Comparison of ENCODE assay signal across 8 mouse cellular contexts in genomic region chr16:64872841-64873240, GRCm38 (mm10). TPM values are rescaled to one million over a fixed set of nuclear protein-coding genes. Genes with fewer than 3 reads are reported as not detected.
DNase-seq lines count a peak whose midpoint lies in the region; ATAC-seq and TF ChIP-seq lines count a peak whose summit lies in the region.

No protein-coding gene starts in this region.

- H3K79me2 ChIP-seq in macrophage (ENCODE audit: inconsistent target), result no peaks in the 10 kb centered on the region

- peak overlapping the region; percentile 75 for H3K9ac ChIP-seq in heart, embryonic 13.5 days
- peak overlapping the region; percentile 58; the same call in 1 of the 2 replicates for H3K9ac ChIP-seq in heart, embryonic 16.5 days (ENCODE audit: low read length)

- no peaks in the 10 kb centered on the region for H3K36me3 ChIP-seq in heart, embryonic 13.5 days
- H3K36me3 ChIP-seq in G1E (replicated peaks) (no peaks in the 10 kb centered on the region), macrophage (ENCODE audit: inconsistent target) (no peaks in the 10 kb centered on the region)
- H3K36me3 ChIP-seq in heart, embryonic 16.5 days (ENCODE audit: control insufficient read depth, insufficient read depth), result no peaks in the 10 kb centered on the region

- no peaks in the 10 kb centered on the region for H3K9me3 ChIP-seq in heart, embryonic 13.5 days
- H3K9me3 ChIP-seq in G1E (replicated peaks), result no peaks in the 10 kb centered on the region
- H3K9me3 ChIP-seq in heart, embryonic 16.5 days (replicated peaks; ENCODE audit: control insufficient read depth, low read length), result no peaks in the 10 kb centered on the region

- intact Hi-C loops in heart, postnatal 14 days (cut with DNase I), result loop anchor here (1.0 to 5.0 kb wide), 2 partner anchors 21 to 101 kb away; partner anchors contain the start of gene 4930453N24Rik

- no peaks in the 10 kb centered on the region for H3K27me3 ChIP-seq in heart, embryonic 13.5 days (replicated peaks)
- no peaks in the 10 kb centered on the region for H3K27me3 ChIP-seq in G1E (ENCODE audit: insufficient read depth, low read length)
- no peaks in the 10 kb centered on the region for H3K27me3 ChIP-seq in heart, embryonic 16.5 days (ENCODE audit: control insufficient read depth, insufficient read depth, low read length)

- H3K27ac ChIP-seq in heart, embryonic 13.5 days (replicated peaks), result no peak overlapping the region; the same call in 1 of the 2 replicates
- no peak overlapping the region for H3K27ac ChIP-seq in heart, embryonic 16.5 days (ENCODE audit: low read length)
- H3K27ac ChIP-seq in macrophage, result peak overlapping the region; percentile 78

- H3K4me3 ChIP-seq in heart, embryonic 13.5 days, result peak overlapping the region; percentile 82
- H3K4me3 ChIP-seq in G1E (ENCODE audit: low read depth, low read length), result peak overlapping the region; percentile 73; the same call in 1 of the 2 replicates
- H3K4me3 ChIP-seq in heart, embryonic 16.5 days (ENCODE audit: low read length), result peak overlapping the region; percentile 53
- peak overlapping the region; percentile 96 for H3K4me3 ChIP-seq in macrophage (ENCODE audit: inconsistent target)

- WGBS in heart, embryonic 13.5 days, result 7% methylated on average over 7 of the region's 7 CpGs
- 6% methylated on average over 7 of the region's 7 CpGs for WGBS in heart, embryonic 16.5 days
- 3% methylated on average over 7 of the region's 7 CpGs for WGBS in macrophage (ENCODE audit: missing documents)

- peak overlapping the region; percentile 76 for H3K4me2 ChIP-seq in heart, embryonic 13.5 days
- peak overlapping the region; percentile 76 for H3K4me2 ChIP-seq in heart, embryonic 16.5 days (ENCODE audit: low read depth, low read length)

- H3K4me1 ChIP-seq in heart, embryonic 13.5 days, result no peaks in the 10 kb centered on the region
- H3K4me1 ChIP-seq in G1E (ENCODE audit: insufficient read depth, low read depth, low read length), result peaks cover 30% of the 10 kb centered on the region
- no peaks in the 10 kb centered on the region for H3K4me1 ChIP-seq in heart, embryonic 16.5 days (ENCODE audit: control insufficient read depth, insufficient read depth, low read length)

- no peak for DNase-seq in heart, postnatal 14 days
- DNase-seq in G1E (ENCODE audit: low spot score), result no peak
- no peak for DNase-seq in urinary bladder, adult 2 months (ENCODE audit: low spot score)
- DNase-seq in adrenal gland, postnatal 10 days, result no peak
- DNase-seq in adrenal gland, postnatal 36 days, result no peak

- no peak for TF ChIP-seq CTCF in G1E (IDR thresholded peaks at IDR 0.05; ENCODE audit: low read depth, low read length)

- no peak for ATAC-seq in heart, embryonic 13.5 days (ENCODE audit: extremely low read depth, insufficient number of reproducible peaks, low FRiP score, low TSS enrichment)
- ATAC-seq in G1E (ENCODE audit: extremely low read depth, insufficient number of reproducible peaks, low FRiP score, poor library complexity, severe bottlenecking), result no peak
- no peak for ATAC-seq in heart, embryonic 16.5 days (replicated peaks; ENCODE audit: extremely low read depth, insufficient read depth, low FRiP score)

RNA-seq across cellular contexts. Expression of gene Cggbp1, which starts 21.0 kb away (rescaled TPM):
- 42.7 and 44.0 TPM in 2 replicates for polyA plus RNA-seq in heart, embryonic 13.5 days (2015; fragmentation: Nextera tagmentation; extraction: Ambion mirVana)
- total RNA-seq in heart, postnatal 14 days (2021), result 10 to 100 TPM; 45.7 to 52.6 TPM
- total RNA-seq in G1E (2014; fragmentation: Nextera tagmentation) (150 and 152 TPM in 2 replicates), G1E (2017) (70.0 and 76.4 TPM in 2 replicates)
- polyA plus RNA-seq in G1E (2012) (34.8 and 37.2 TPM in 2 replicates), macrophage (2018) (51.1 to 59.0 TPM (median 55.2 TPM) in 3 replicates)
- 46.9 and 52.2 TPM in 2 replicates for polyA plus RNA-seq in heart, embryonic 16.5 days (2015; fragmentation: Nextera tagmentation; extraction: Ambion mirVana)
- 10 to 100 TPM; 22.0 to 86.7 (median 48.8) TPM for total RNA-seq in macrophage (2018; cell fraction: chromatin; rRNA removed)
- 100 to 1,000 TPM in 3 of 26 experiments, 10 to 100 TPM in 23; 74.1 to 135 (median 85.7) TPM for total RNA-seq in macrophage (2018; cell fraction: cytosol; rRNA removed)
- total RNA-seq in macrophage (2018; cell fraction: nucleus; rRNA removed), result 100 to 1,000 TPM in 6 of 26 experiments, 10 to 100 TPM in 20; 35.3 to 150 (median 86.8) TPM
- polyA plus RNA-seq in urinary bladder, adult 2 months (2012; rRNA removed), result 46.5 and 51.7 TPM in 2 replicates
- total RNA-seq in adrenal gland, postnatal 10 days (2021), result 100 to 1,000 TPM; 109 to 115 TPM
- total RNA-seq in adrenal gland, postnatal 36 days (2021), result 100 to 1,000 TPM; 131 to 157 TPM

RNA-seq across cellular contexts. Expression of gene Zfp654, which starts 21.4 kb away (rescaled TPM):
- polyA plus RNA-seq in heart, embryonic 13.5 days (2015; fragmentation: Nextera tagmentation; extraction: Ambion mirVana), result 4.4 and 5.1 TPM in 2 replicates
- 1 to 10 TPM; 9.6 to 10.0 TPM for total RNA-seq in heart, postnatal 14 days (2021)
- total RNA-seq in G1E (2014; fragmentation: Nextera tagmentation) (64.0 and 73.3 TPM in 2 replicates), G1E (2017) (29.0 and 30.6 TPM in 2 replicates)
- polyA plus RNA-seq in G1E (2012) (1.9 and 2.0 TPM in 2 replicates), macrophage (2018) (6.0 to 6.8 TPM (median 6.4 TPM) in 3 replicates)
- polyA plus RNA-seq in heart, embryonic 16.5 days (2015; fragmentation: Nextera tagmentation; extraction: Ambion mirVana), result 4.8 and 5.5 TPM in 2 replicates
- 10 to 100 TPM in 24 of 26 experiments, 1 to 10 TPM in 2; 7.9 to 22.8 (median 17.0) TPM for total RNA-seq in macrophage (2018; cell fraction: chromatin; rRNA removed)
- 10 to 100 TPM in 1 of 26 experiments, 1 to 10 TPM in 25; 5.6 to 10.6 (median 7.7) TPM for total RNA-seq in macrophage (2018; cell fraction: cytosol; rRNA removed)
- 10 to 100 TPM in 23 of 26 experiments, 1 to 10 TPM in 3; 8.6 to 25.0 (median 15.6) TPM for total RNA-seq in macrophage (2018; cell fraction: nucleus; rRNA removed)
- polyA plus RNA-seq in urinary bladder, adult 2 months (2012; rRNA removed), result 8.4 and 8.5 TPM in 2 replicates
- total RNA-seq in adrenal gland, postnatal 10 days (2021), result 10 to 100 TPM; 15.4 to 16.7 TPM
- total RNA-seq in adrenal gland, postnatal 36 days (2021), result 10 to 100 TPM; 18.7 to 23.3 TPM
